Mouse (Mus musculus) cerebellum, adult 2 months (tissue): ENCODE results near the gene Prkcb. TPM values are rescaled to one million over a fixed set of nuclear protein-coding genes. Genes with fewer than 3 reads are reported as not detected.

Experiments used
- DNase-seq, 2 experiments: peaks; one replicate each; pipeline ENCODE4 v3.0.0; 2021
- H3K27ac ChIP-seq: fragments of 200-500 bp; 2 replicates; pipeline ENCODE4 v1.5.1; 2012; ENCODE audit warnings: low read length, control low read depth, inconsistent platforms; ENCODE audit not compliant: insufficient read depth
- H3K27me3 ChIP-seq: fragments of 200-500 bp; 2 replicates; pipeline ENCODE4 v1.6.1; 2012; ENCODE audit warnings: inconsistent platforms, mild to moderate bottlenecking, low read length, moderate library complexity; ENCODE audit not compliant: control insufficient read depth, insufficient read depth
- H3K4me1 ChIP-seq: fragments of 200-500 bp; 2 replicates; pipeline ENCODE4 v1.6.1; 2011; ENCODE audit warnings: low read length; ENCODE audit not compliant: control insufficient read depth, insufficient read depth
- H3K4me3 ChIP-seq: fragments of 200-500 bp; replicated peaks from 2 replicates; pipeline ENCODE3; 2011; ENCODE audit warnings: mild to moderate bottlenecking, low read depth, low read length, control low read depth; ENCODE audit not compliant: insufficient read depth
- CTCF ChIP-seq: fragments of 200-500 bp; IDR thresholded peaks from 2 replicates; pipeline ENCODE4 v1.5.1; 2011; ENCODE audit warnings: low read depth, mild to moderate bottlenecking, control low read depth, low read length, moderate library complexity, borderline replicate concordance; ENCODE audit not compliant: insufficient read depth
- POLR2A ChIP-seq: fragments of 200-500 bp; IDR thresholded peaks from 2 replicates; pipeline ENCODE4 v1.6.1; 2011; ENCODE audit warnings: low read length, control low read depth, borderline replicate concordance; ENCODE audit not compliant: insufficient read depth
- WGBS: fragments of 180-500 bp; shearing (Covaris S2); methylation state at CpG from one replicate; pipeline ENCODE4 v1.1.7; 2018; 5-methylcytosine and 5-hydroxymethylcytosine counted together
- polyA plus RNA-seq: library from polyadenylated mRNA; depleted of rRNA; stranded (reverse); fragments of >200 nt; gene quantifications from 2 replicates; pipeline ENCODE4 v1.2.3, GENCODE M21; 2012; rRNA removed

Gene Prkcb
- polyA plus RNA-seq, 1 experiment: 311 TPM

GRCm38 (mm10) chr7:122672981-122673380 is 384.4 kb downstream of the Prkcb start:
- no peak overlapping the region for H3K27ac ChIP-seq
- no peak for TF ChIP-seq CTCF
- no peak for TF ChIP-seq POLR2A
- no peak for DNase-seq
- no peaks in the 10 kb centered on the region; the same call in 1 of the 2 replicates for H3K27me3 ChIP-seq
- peaks cover 4% of the 10 kb centered on the region for H3K4me1 ChIP-seq
- H3K4me3 ChIP-seq: no peak overlapping the region
- WGBS: 52% methylated on average over 5 of the region's 5 CpGs

- Histone ChIP-seq H3K27ac (no peak overlapping the region), H3K4me1 (peaks cover 4% of the 10 kb centered on the region), H3K4me3 (no peak overlapping the region), H3K27me3 (no peaks in the 10 kb centered on the region; the same call in 1 of the 2 replicates)
- WGBS: 79% methylated on average over 7 of the region's 7 CpGs
- no peak for DNase-seq
- TF ChIP-seq CTCF (no peak), POLR2A (no peak)
These were observed 386.7 kb downstream of the Prkcb start for GRCm38 (mm10) chr7:122675207-122675606.

Other genes starting within 250 kb of the Prkcb start
- 52.0 and 56.9 TPM in 2 replicates for gene Ubfd1, start 221.6 kb upstream of the Prkcb start, polyA plus RNA-seq
- 4.8 and 6.2 TPM in 2 replicates for gene Ears2, start 221.5 kb upstream of the Prkcb start, polyA plus RNA-seq
- 204 and 236 TPM in 2 replicates for gene Ndufab1, start 186.9 kb upstream of the Prkcb start, polyA plus RNA-seq
- 2.2 and 2.6 TPM in 2 replicates for gene Palb2, start 155.8 kb upstream of the Prkcb start, polyA plus RNA-seq
- 110 and 115 TPM in 2 replicates for gene Dctn5, start 155.7 kb upstream of the Prkcb start, polyA plus RNA-seq
- gene Plk1, start 129.3 kb upstream of the Prkcb start, polyA plus RNA-seq: 2.0 and 2.1 TPM in 2 replicates
- 0.11 and 0.21 TPM in 2 replicates for gene Ern2, start 102.5 kb upstream of the Prkcb start, polyA plus RNA-seq
- gene Chp2, start 69.3 kb upstream of the Prkcb start, polyA plus RNA-seq: 0.29 and 0.46 TPM in 2 replicates